Mouse (Mus musculus): ENCODE measurements around the gene Aldh3a1. TPM values are rescaled to one million over a fixed set of nuclear protein-coding genes. Genes with fewer than 3 reads are reported as not detected.
A peak's percentile ranks its signal among the peaks of the same experiment; 100 is the strongest.
"Not testable (repeated sequence)": the region's sequence is repeated elsewhere in the genome, so short reads cannot be mapped to it uniquely, and the experiment has no call there.

Gene Aldh3a1
- polyA plus RNA-seq (2015; fragmentation: Nextera tagmentation; extraction: Ambion mirVana), result 0.89 and 2.1 TPM in 2 replicates

DNA sequence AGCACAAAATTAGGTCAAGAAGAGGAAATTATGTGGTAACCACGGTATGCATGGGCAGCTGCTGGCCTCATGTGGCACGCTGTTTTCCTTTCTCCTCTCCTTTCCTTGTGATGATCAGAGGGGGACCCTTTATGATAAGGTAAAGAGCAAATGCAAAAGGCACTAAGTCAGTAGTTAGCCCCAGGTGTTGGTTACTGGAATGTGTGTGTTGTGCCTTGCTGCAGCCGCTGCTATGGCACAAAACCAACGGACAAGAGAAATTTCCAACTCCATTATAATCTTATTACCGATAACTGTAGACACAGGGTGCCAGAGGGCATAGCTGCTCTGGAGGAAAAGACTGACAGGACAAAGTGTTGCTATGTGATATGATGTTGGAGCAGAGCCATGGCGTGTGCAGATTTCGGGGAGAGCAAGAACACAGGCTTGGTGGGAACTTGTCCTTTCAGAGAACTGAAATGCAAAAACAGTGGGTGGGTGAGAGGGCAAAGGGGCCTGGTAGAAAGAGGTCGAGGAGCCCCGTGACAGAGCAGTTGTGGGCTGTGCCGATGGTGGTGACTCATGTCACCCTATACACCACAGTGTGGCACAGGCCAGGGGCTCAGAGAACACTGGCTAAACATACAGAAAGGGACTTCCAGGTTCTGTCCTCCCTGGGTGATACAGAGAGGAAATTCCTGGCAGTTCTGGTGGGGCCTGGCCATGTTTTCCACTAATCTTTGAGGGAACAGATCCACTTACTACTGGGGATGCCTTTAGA lies at the start of gene Aldh3a1:
Gene Aldh3a1 (plus strand): TSS at position 51 of the 760 bp plus-strand sequence.
- peak within 1 kb of the TSS; percentile 48 for H3K27ac ChIP-seq
- no peaks in the 10 kb centered on the region for H3K9me3 ChIP-seq
- H3K9ac ChIP-seq, result no peak within 1 kb of the TSS
- peaks cover 32% of the 10 kb centered on the region for H3K27me3 ChIP-seq
- H3K4me2 ChIP-seq, result no peak within 1 kb of the TSS
- H3K4me1 ChIP-seq, result peaks cover 32% of the 10 kb centered on the region
- ATAC-seq (ENCODE audit: insufficient number of reproducible peaks, insufficient read depth, low FRiP score, low TSS enrichment, low read depth), result no peak
- H3K4me3 ChIP-seq, result no peak within 1 kb of the TSS
- 49% methylated on average over 10 of the region's 10 CpGs for WGBS
- H3K36me3 ChIP-seq, result no peaks in the 10 kb centered on the region

DNA sequence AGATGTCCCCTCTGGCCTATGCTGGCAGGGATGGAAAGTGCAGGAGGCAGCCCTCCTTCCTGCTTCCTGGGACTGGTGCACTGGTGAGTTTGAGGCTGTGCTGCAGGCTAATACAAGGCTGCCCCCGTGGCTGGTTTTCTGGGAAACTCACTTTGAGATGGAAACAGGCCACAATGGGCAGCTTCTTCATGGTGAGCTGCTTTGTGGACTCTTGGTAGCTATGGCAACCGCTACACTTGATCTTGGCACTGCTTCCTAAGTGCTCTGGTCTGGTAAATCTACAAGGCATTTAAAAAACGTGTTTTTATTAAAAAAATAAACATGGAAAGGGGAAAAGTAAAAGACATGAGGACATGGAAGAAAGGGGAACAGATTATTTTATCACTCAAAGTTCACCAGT lies 49.2 kb upstream of the Aldh3a1 start:
- no peak overlapping the region for H3K4me2 ChIP-seq
- WGBS, result 79% methylated on average over 3 of the region's 3 CpGs
- no peaks in the 10 kb centered on the region for H3K9me3 ChIP-seq
- no peaks in the 10 kb centered on the region for H3K27me3 ChIP-seq
- H3K4me3 ChIP-seq, result no peak overlapping the region
- H3K9ac ChIP-seq, result no peak overlapping the region
- H3K27ac ChIP-seq, result no peak overlapping the region
- peaks cover 100% of the 10 kb centered on the region for H3K36me3 ChIP-seq
- H3K4me1 ChIP-seq, result no peaks in the 10 kb centered on the region
- ATAC-seq (ENCODE audit: insufficient number of reproducible peaks, insufficient read depth, low FRiP score, low TSS enrichment, low read depth), result no peak

DNA sequence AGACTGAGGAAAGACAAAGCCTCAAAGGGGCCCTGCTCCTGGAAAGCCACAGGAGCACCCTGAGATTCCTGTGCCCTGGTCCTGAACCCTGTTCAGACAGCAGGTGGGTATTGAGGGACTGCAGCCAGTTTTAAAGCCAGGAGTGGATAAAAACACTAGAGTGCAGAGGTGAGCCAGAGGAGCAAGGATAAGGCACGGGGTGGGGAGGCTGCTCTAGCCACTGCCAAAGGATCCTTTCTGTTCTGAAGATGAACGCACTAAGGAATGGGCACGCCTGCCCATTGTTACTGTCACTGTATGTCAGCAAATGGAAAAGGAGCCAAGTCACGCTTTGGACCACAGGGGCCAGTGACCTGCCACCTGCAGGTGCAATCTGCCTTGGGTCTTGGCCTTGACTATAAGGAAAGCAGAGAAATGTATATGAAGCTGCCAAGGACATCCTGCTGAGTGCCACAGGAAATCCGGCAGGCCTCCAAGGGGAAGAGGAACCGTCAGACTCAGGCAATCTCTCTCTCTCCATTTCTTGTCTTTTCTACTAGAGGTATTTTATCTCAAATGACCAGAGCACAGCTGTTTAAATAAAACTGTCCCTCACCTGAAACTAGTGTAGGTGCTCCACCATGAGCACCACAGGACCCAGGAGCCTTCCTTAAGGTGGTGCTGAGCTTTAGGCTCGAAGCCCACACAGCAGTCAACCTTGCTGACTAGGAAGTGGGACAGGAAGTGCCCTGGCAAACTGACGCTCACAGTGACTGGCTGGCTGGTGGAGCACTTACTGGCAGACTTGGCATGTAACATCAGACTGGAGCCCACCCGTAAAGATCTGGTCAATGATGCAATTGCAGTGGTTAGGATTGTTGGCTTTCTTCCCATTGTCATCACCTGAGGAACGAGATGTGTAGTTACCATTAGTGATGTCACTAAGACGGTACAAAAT lies 47.3 kb upstream of the Aldh3a1 start:
- no peak overlapping the region for H3K9ac ChIP-seq
- H3K4me3 ChIP-seq, result no peak overlapping the region
- no peaks in the 10 kb centered on the region for H3K27me3 ChIP-seq
- H3K27ac ChIP-seq, result no peak overlapping the region
- H3K9me3 ChIP-seq, result no peaks in the 10 kb centered on the region
- H3K4me1 ChIP-seq, result no peaks in the 10 kb centered on the region
- ATAC-seq (ENCODE audit: insufficient number of reproducible peaks, insufficient read depth, low FRiP score, low TSS enrichment, low read depth), result no peak
- H3K36me3 ChIP-seq, result peaks cover 100% of the 10 kb centered on the region
- no peak overlapping the region for H3K4me2 ChIP-seq
- 85% methylated on average over 11 of the region's 11 CpGs for WGBS

- no peak overlapping the region for H3K27ac ChIP-seq
- WGBS, result 89% methylated on average over 13 of the region's 13 CpGs
- no peak overlapping the region for H3K4me3 ChIP-seq
- H3K9me3 ChIP-seq, result no peaks in the 10 kb centered on the region
- H3K4me1 ChIP-seq, result no peaks in the 10 kb centered on the region
- H3K36me3 ChIP-seq, result peaks cover 100% of the 10 kb centered on the region
- H3K27me3 ChIP-seq, result no peaks in the 10 kb centered on the region
- H3K4me2 ChIP-seq, result no peak overlapping the region
- H3K9ac ChIP-seq, result no peak overlapping the region
- no peak for ATAC-seq (ENCODE audit: insufficient number of reproducible peaks, insufficient read depth, low FRiP score, low TSS enrichment, low read depth)
Measured at GRCm38 (mm10) chr11:61161121-61161520, 46.2 kb upstream of the Aldh3a1 start.

GRCm38 (mm10) chr11:61162776-61163175 lies 44.6 kb upstream of the Aldh3a1 start:
- Histone ChIP-seq H3K4me3 (no peak overlapping the region), H3K4me2 (no peak overlapping the region), H3K27me3 (no peaks in the 10 kb centered on the region), H3K4me1 (no peaks in the 10 kb centered on the region), H3K9ac (no peak overlapping the region), H3K36me3 (peaks cover 100% of the 10 kb centered on the region), H3K9me3 (no peaks in the 10 kb centered on the region), H3K27ac (no peak overlapping the region)
- no peak for ATAC-seq (ENCODE audit: insufficient number of reproducible peaks, insufficient read depth, low FRiP score, low TSS enrichment, low read depth)
- WGBS, result 95% methylated on average over 14 of the region's 14 CpGs

- WGBS, result 88% methylated on average over 3 of the region's 3 CpGs
- H3K9me3 ChIP-seq, result no peaks in the 10 kb centered on the region
- H3K4me1 ChIP-seq, result no peaks in the 10 kb centered on the region
- H3K9ac ChIP-seq, result no peak overlapping the region
- no peaks in the 10 kb centered on the region for H3K27me3 ChIP-seq
- ATAC-seq (ENCODE audit: insufficient number of reproducible peaks, insufficient read depth, low FRiP score, low TSS enrichment, low read depth), result no peak
- peaks cover 100% of the 10 kb centered on the region for H3K36me3 ChIP-seq
- no peak overlapping the region for H3K27ac ChIP-seq
- no peak overlapping the region for H3K4me3 ChIP-seq
- no peak overlapping the region for H3K4me2 ChIP-seq
Measured at GRCm38 (mm10) chr11:61163341-61163740, 44.0 kb upstream of the Aldh3a1 start.

DNA sequence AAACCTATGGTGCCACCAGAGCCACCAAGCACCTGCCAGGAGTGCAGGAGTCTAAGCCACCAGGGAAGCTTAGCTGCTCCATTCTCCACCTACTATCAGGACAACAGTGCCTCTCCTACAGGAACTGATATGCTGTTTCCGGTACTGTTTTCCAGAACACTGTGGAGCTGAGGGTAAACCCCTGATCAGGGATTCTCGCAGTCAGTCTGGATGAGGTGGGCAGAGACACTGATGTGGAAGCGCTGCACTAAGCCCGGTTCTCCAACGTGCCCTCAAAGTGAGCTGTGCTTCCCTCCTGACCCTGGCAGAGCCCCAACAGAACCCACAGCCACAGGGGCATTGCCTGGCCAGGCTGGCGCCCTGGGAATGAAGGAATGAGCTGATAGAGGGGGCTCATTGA lies 43.0 kb upstream of the Aldh3a1 start:
- H3K4me2 ChIP-seq, result no peak overlapping the region
- H3K4me3 ChIP-seq, result no peak overlapping the region

GRCm38 (mm10) chr11:61164881-61165280 lies 42.5 kb upstream of the Aldh3a1 start:
- no peak overlapping the region for H3K9ac ChIP-seq
- no peak for ATAC-seq (ENCODE audit: insufficient number of reproducible peaks, insufficient read depth, low FRiP score, low TSS enrichment, low read depth)
- H3K36me3 ChIP-seq, result peaks cover 86% of the 10 kb centered on the region
- no peak overlapping the region for H3K27ac ChIP-seq
- H3K4me2 ChIP-seq, result no peak overlapping the region
- H3K4me3 ChIP-seq, result no peak overlapping the region
- no peaks in the 10 kb centered on the region for H3K4me1 ChIP-seq
- 92% methylated on average over 10 of the region's 10 CpGs for WGBS
- H3K9me3 ChIP-seq, result no peaks in the 10 kb centered on the region
- no peaks in the 10 kb centered on the region for H3K27me3 ChIP-seq

More for the DNA sequence above, 43.0 kb upstream of the Aldh3a1 start:
- no peaks in the 10 kb centered on the region for H3K9me3 ChIP-seq
- no peaks in the 10 kb centered on the region for H3K27me3 ChIP-seq
- no peaks in the 10 kb centered on the region for H3K4me1 ChIP-seq
- H3K27ac ChIP-seq, result no peak overlapping the region
- H3K36me3 ChIP-seq, result peaks cover 91% of the 10 kb centered on the region
- 93% methylated on average over 6 of the region's 6 CpGs for WGBS
- ATAC-seq (ENCODE audit: insufficient number of reproducible peaks, insufficient read depth, low FRiP score, low TSS enrichment, low read depth), result no peak
- H3K9ac ChIP-seq, result no peak overlapping the region

DNA sequence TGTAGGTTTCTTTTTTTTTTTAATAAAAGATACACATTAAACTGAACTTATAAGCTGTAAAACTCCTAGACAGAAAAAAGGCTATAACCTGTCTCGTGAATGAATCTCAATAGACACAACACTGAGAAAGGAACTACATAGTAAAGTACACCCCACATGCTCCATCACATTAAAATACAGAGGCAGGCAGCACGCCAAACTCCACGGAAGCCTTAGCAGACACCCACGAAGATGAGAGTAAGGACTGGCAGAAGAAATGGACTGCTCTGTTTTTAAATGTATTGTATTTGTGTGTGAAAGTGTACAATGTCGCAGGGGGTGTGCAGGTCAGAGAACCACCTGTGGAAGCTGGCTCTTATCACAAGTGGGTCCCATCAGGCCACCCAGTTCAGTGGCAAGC lies 37.2 kb upstream of the Aldh3a1 start:
- H3K9ac ChIP-seq, result no peak overlapping the region; the same call in 1 of the 2 replicates
- peaks cover 41% of the 10 kb centered on the region for H3K36me3 ChIP-seq
- 88% methylated on average over 5 of the region's 5 CpGs for WGBS
- H3K9me3 ChIP-seq, result no peaks in the 10 kb centered on the region
- H3K27me3 ChIP-seq, result no peaks in the 10 kb centered on the region
- H3K27ac ChIP-seq, result no peak overlapping the region
- no peak overlapping the region for H3K4me3 ChIP-seq
- no peak for ATAC-seq (ENCODE audit: insufficient number of reproducible peaks, insufficient read depth, low FRiP score, low TSS enrichment, low read depth)
- H3K4me2 ChIP-seq, result no peak overlapping the region
- peaks cover 28% of the 10 kb centered on the region for H3K4me1 ChIP-seq

- WGBS, result 34% methylated on average over 15 of the region's 15 CpGs
- H3K4me3 ChIP-seq, result peak overlapping the region; percentile 96
- peak overlapping the region; percentile 99 for H3K9ac ChIP-seq
- peak overlapping the region; percentile 68 for H3K4me2 ChIP-seq
- not testable (repeated sequence) for H3K9me3 ChIP-seq; H3K27me3 ChIP-seq; ATAC-seq (ENCODE audit: insufficient number of reproducible peaks, insufficient read depth, low FRiP score, low TSS enrichment, low read depth); H3K27ac ChIP-seq; H3K36me3 ChIP-seq
- peaks cover 28% of the 10 kb centered on the region for H3K4me1 ChIP-seq
Measured at GRCm38 (mm10) chr11:61173477-61173876, 33.9 kb upstream of the Aldh3a1 start.

- H3K4me1 ChIP-seq, result peaks cover 28% of the 10 kb centered on the region
- peaks cover 8% of the 10 kb centered on the region for H3K36me3 ChIP-seq
- ATAC-seq (ENCODE audit: insufficient number of reproducible peaks, insufficient read depth, low FRiP score, low TSS enrichment, low read depth), result peak; percentile 15
- H3K9ac ChIP-seq, result peak overlapping the region; percentile 99
- peak overlapping the region; percentile 96 for H3K4me3 ChIP-seq
- H3K27me3 ChIP-seq, result no peaks in the 10 kb centered on the region
- under 1% methylated on average over 28 of the region's 28 CpGs for WGBS
- H3K9me3 ChIP-seq, result no peaks in the 10 kb centered on the region
- peak overlapping the region; percentile 97 for H3K27ac ChIP-seq
- H3K4me2 ChIP-seq, result peak overlapping the region; percentile 68
Measured at GRCm38 (mm10) chr11:61174291-61174820, 33.0 kb upstream of the Aldh3a1 start.

Data from embryonic facial prominence, embryonic 13.5 days (tissue).